In genomic region chr1:82641316-82641987, GRCm38 (mm10) we compare ENCODE assay signal across 8 mouse cellular contexts. TPM values are rescaled to one million over a fixed set of nuclear protein-coding genes. Genes with fewer than 3 reads are reported as not detected.
DNase-seq lines count a peak whose midpoint lies in the region; ATAC-seq and TF ChIP-seq lines count a peak whose summit lies in the region.

No protein-coding gene starts in this region.

- peak overlapping the region; percentile 55 for H3K4me2 ChIP-seq in hindbrain, postnatal 0 days (ENCODE audit: low read depth, low read length)

- no peak for ATAC-seq in hindbrain, postnatal 0 days
- 0 out of 2 replicates have a peak, but pooled peaks have one; percentile 55 for ATAC-seq in megakaryocyte-erythroid progenitor cell, adult 5-6 weeks (replicated peaks; ENCODE audit: low FRiP score, low TSS enrichment, poor library complexity, severe bottlenecking)
- no peak; the same call in 1 of the 2 replicates for ATAC-seq in erythroid progenitor cell, adult 5-6 weeks (replicated peaks; ENCODE audit: low FRiP score, poor library complexity, severe bottlenecking)

- no peaks in the 10 kb centered on the region for H3K27me3 ChIP-seq in hindbrain, postnatal 0 days (ENCODE audit: insufficient read depth, low read length)

- H3K4me1 ChIP-seq in hindbrain, postnatal 0 days (ENCODE audit: insufficient read depth, low read length): no peaks in the 10 kb centered on the region; the same call in 1 of the 2 replicates

- no peak overlapping the region for H3K9ac ChIP-seq in hindbrain, postnatal 0 days (replicated peaks; ENCODE audit: low read length)

- WGBS in hindbrain, postnatal 0 days: 32% methylated on average over 18 of the region's 18 CpGs

- H3K27ac ChIP-seq in hindbrain, postnatal 0 days: no peak overlapping the region

- peak; percentile 94 for TF ChIP-seq CTCF in hindbrain, postnatal 0 days (IDR thresholded peaks at IDR 0.05; ENCODE audit: low read depth)

- peak; percentile 63 for DNase-seq in ZHBTc4 (ENCODE audit: low read depth, low spot score)
- DNase-seq in cerebellum, postnatal 10 days: peak; percentile 91 to 94
- peak; percentile 69 to 73 for DNase-seq in frontal cortex, postnatal 25 days (ENCODE audit: low spot score in 2 of 2)
- DNase-seq in hindbrain, postnatal 0 days (ENCODE audit: low spot score): peak; percentile 87
- DNase-seq in left cerebral cortex, adult 8-10 months (ENCODE audit: low spot score in 2 of 2): peak; percentile 18 to 70
- DNase-seq in right cerebral cortex, postnatal 36 days (ENCODE audit: low spot score in 2 of 2): peak; percentile 50 to 53

- H3K4me3 ChIP-seq in hindbrain, postnatal 0 days (ENCODE audit: low read length): peak overlapping the region; percentile 19

- no peaks in the 10 kb centered on the region for H3K9me3 ChIP-seq in hindbrain, postnatal 0 days (ENCODE audit: low read length)

- no peaks in the 10 kb centered on the region for H3K36me3 ChIP-seq in hindbrain, postnatal 0 days (ENCODE audit: insufficient read depth, low read length)

RNA-seq across cellular contexts. Expression of gene Col4a3, which starts 54.7 kb away (rescaled TPM):
- total RNA-seq in hindbrain, postnatal 0 days (2014; rRNA removed): 0.29 and 0.94 TPM in 2 replicates
- 0.71 and 0.79 TPM in 2 replicates for polyA plus RNA-seq in hindbrain, postnatal 0 days (2015; fragmentation: Nextera tagmentation; extraction: Ambion mirVana)
- total RNA-seq in left cerebral cortex, adult 8-10 months (2022): 1 to 10 TPM in 1 of 4 experiments, under 1 TPM in 3; 0.59 to 1.0 (median 0.80) TPM
- total RNA-seq in megakaryocyte-erythroid progenitor cell, adult 5-6 weeks (2014; fragmentation: Nextera tagmentation): not detected in 2 replicates
- not detected in 2 replicates for total RNA-seq in megakaryocyte-erythroid progenitor cell, adult 5-6 weeks (2017)
- total RNA-seq in erythroid progenitor cell, adult 5-6 weeks (2015; ENCODE audit: low replicate concordance): not detected in 2 replicates
- total RNA-seq in erythroid progenitor cell, adult 5-6 weeks (2017; ENCODE audit: low replicate concordance): not detected in 2 replicates

RNA-seq across cellular contexts. Expression of gene Col4a4, which starts 54.8 kb away (rescaled TPM):
- 0.42 and 0.61 TPM in 2 replicates for total RNA-seq in hindbrain, postnatal 0 days (2014; rRNA removed)
- polyA plus RNA-seq in hindbrain, postnatal 0 days (2015; fragmentation: Nextera tagmentation; extraction: Ambion mirVana): 0.40 and 0.61 TPM in 2 replicates
- total RNA-seq in left cerebral cortex, adult 8-10 months (2022): 1 to 10 TPM; 1.4 to 2.6 (median 1.9) TPM
- not detected in 2 replicates for total RNA-seq in megakaryocyte-erythroid progenitor cell, adult 5-6 weeks (2014; fragmentation: Nextera tagmentation)
- not detected in 2 replicates for total RNA-seq in megakaryocyte-erythroid progenitor cell, adult 5-6 weeks (2017)
- not detected in 2 replicates for total RNA-seq in erythroid progenitor cell, adult 5-6 weeks (2015; ENCODE audit: low replicate concordance)
- total RNA-seq in erythroid progenitor cell, adult 5-6 weeks (2017; ENCODE audit: low replicate concordance): not detected in 2 replicates
